Mouse (Mus musculus) neural tube, embryonic 10.5 days (tissue): Measurements from ENCODE around the gene Adam3.

Experiments used
- DNase-seq: peaks from one replicate; pipeline ENCODE4 v3.0.0-alpha.2; 2017; ENCODE audit warnings: low spot score; ENCODE audit errors: extremely low spot score

The Adam3 gene

DNA sequence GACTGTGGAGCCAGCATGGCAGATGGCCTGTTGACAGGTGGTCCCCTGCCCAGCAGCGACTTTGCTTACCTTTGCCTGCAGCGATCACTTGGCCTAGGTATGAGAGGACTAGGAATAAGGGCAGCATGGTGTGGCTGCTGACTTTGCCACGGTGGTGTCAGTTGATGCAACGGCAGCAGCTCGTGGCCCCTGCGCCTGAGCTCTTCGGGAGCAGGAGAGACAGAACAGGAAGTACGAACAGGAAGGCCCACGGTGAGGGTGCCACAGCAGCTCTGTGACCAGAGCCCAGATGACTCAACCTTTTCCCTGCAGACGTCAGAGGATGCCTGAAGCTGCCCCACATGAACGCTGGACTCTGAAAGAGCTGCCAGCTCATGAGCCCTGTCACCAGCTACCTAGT is at the start of gene Adam3:
TSS of gene Adam3 (minus strand) at position 223 of the 400 bp plus-strand sequence.
- DNase-seq = no peak

DNA sequence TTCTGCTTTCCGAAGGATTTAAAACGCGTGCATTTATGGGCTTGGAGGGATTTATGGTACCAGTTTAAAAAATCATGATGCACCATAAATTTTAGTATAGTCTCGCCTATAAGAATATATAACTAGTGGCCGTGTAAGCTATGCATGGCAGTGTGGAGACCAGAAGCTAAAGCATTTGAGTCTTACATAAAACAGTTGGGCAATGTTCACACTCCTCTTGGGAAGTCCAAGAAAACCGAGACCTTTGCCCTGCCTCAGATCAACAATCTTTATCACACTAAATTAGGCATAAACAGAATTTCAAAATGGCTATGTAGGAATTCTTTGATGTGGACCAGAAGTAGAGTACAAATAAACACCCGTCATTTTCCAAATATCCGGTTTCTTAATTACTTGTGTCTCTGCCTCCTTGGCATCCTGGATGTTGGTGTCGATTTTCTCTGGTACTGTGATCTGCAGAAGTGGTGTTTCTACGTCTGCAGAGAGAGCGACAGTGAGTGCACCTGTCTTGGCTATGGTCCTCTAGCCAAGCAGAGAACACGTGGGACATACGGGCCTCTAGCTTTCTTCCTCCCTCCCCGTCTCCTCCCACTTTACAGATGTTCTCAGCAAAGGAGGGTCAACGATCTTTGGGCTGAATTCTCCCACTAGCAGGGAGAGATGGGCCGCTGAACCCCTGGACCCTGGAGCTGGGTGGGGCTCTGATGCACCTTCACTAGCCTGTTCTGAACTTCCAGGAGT is 596 bp downstream of the Adam3 start:
- no peak for DNase-seq
